Comparison of ENCODE assay signal across 9 mouse cellular contexts in the genomic region with DNA sequence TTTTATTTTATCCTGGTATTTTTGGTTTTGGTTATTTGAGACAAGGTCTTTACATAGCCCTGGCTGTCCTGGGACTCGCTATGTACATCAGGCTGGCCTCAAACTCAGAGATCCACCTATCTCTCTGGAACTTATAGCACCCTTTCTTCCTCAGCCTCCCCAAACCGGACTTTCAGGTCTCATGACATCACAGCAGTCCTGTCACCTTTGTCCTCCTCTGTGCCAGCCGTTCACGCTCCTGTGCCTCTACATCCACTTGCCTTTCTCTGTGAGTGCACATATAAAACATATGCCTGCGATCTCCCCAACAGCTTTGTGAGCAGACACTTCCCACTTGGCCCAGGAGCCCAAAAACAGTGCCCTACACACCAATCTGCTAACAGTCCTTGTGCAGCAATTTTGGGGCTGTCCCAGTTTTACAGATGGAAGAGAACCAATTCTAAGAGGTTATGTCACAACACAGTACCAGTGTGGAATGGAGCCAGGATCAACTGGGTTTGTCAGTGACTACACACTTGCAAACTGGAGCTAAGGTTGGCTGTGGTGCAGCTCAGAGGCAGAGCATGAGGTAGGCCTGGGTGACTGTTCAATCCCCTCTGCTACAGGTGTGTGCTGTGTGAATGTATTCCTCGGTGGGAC. TPM values are rescaled to one million over a fixed set of nuclear protein-coding genes. Genes with fewer than 3 reads are reported as not detected.
DNase-seq lines count a peak whose midpoint lies in the region; ATAC-seq and TF ChIP-seq lines count a peak whose summit lies in the region.
"Had no signal": no experiment of that assay in that cellular context is flagged by ENCODE, and none has a peak within 500 bp of the region (broad histone marks: within the 10 kb centered on the region; RNA-seq: fewer than 3 reads in every experiment).

No protein-coding gene starts in this region.

- no peak overlapping the region for H3K4me2 ChIP-seq in heart, embryonic 13.5 days
- peak overlapping the region; percentile 46 for H3K4me2 ChIP-seq in liver, embryonic 13.5 days
- peak overlapping the region; percentile 48 for H3K4me2 ChIP-seq in stomach, embryonic 16.5 days (ENCODE audit: low read depth, low read length)

- 0 out of 2 replicates have a peak, but pooled peaks cover 8% of the 10 kb centered on the region for H3K36me3 ChIP-seq in heart, embryonic 13.5 days
- H3K36me3 ChIP-seq in hindbrain, embryonic 10.5 days = peaks cover 22% of the 10 kb centered on the region
- H3K36me3 ChIP-seq in liver, embryonic 13.5 days = peaks cover 14% of the 10 kb centered on the region; the same call in 1 of the 2 replicates
- no peaks in the 10 kb centered on the region for H3K36me3 ChIP-seq in stomach, embryonic 16.5 days (ENCODE audit: control insufficient read depth, insufficient read depth, low read length)

- WGBS in heart, embryonic 13.5 days = 80% methylated on average over 6 of the region's 6 CpGs
- WGBS in hindbrain, embryonic 10.5 days = 83% methylated on average over 6 of the region's 6 CpGs
- 73% methylated on average over 6 of the region's 6 CpGs for WGBS in liver, embryonic 13.5 days (ENCODE audit: insufficient replicate concordance)
- 51% methylated on average over 6 of the region's 6 CpGs for WGBS in stomach, embryonic 16.5 days

- no peak for TF ChIP-seq POLR2A in brain, embryonic 14.5 days (IDR thresholded peaks at IDR 0.05; ENCODE audit: borderline replicate concordance, extremely low read depth, insufficient read depth, insufficient read length, poor library complexity, severe bottlenecking)

- H3K27ac ChIP-seq in heart, embryonic 13.5 days (replicated peaks) = peak overlapping the region; percentile 76
- H3K27ac ChIP-seq in hindbrain, embryonic 10.5 days = peak overlapping the region; percentile 74
- H3K27ac ChIP-seq in liver, embryonic 13.5 days = peak overlapping the region; percentile 82
- H3K27ac ChIP-seq in stomach, embryonic 16.5 days (ENCODE audit: low read length) = peak overlapping the region; percentile 97

- peak overlapping the region; percentile 64 for H3K9ac ChIP-seq in heart, embryonic 13.5 days
- H3K9ac ChIP-seq in liver, embryonic 13.5 days = no peak overlapping the region
- H3K9ac ChIP-seq in stomach, embryonic 16.5 days (ENCODE audit: low read length) = peak overlapping the region; percentile 55

- no peak for ATAC-seq in heart, embryonic 13.5 days (ENCODE audit: extremely low read depth, insufficient number of reproducible peaks, low FRiP score, low TSS enrichment)
- ATAC-seq in liver, embryonic 13.5 days (ENCODE audit: low read depth) = no peak
- no peak for ATAC-seq in stomach, embryonic 16.5 days (ENCODE audit: insufficient read depth, low FRiP score)

- no peaks in the 10 kb centered on the region for H3K9me3 ChIP-seq in heart, embryonic 13.5 days
- no peaks in the 10 kb centered on the region for H3K9me3 ChIP-seq in hindbrain, embryonic 10.5 days
- H3K9me3 ChIP-seq in liver, embryonic 13.5 days (replicated peaks) = no peaks in the 10 kb centered on the region
- H3K9me3 ChIP-seq in stomach, embryonic 16.5 days (replicated peaks; ENCODE audit: control insufficient read depth, low read length) = no peaks in the 10 kb centered on the region
- H3K9me3 ChIP-seq: G1E had no signal

- H3K4me1 ChIP-seq in heart, embryonic 13.5 days = peaks cover 62% of the 10 kb centered on the region
- peaks cover 58% of the 10 kb centered on the region for H3K4me1 ChIP-seq in hindbrain, embryonic 10.5 days (replicated peaks)
- peaks cover 70% of the 10 kb centered on the region for H3K4me1 ChIP-seq in liver, embryonic 13.5 days (replicated peaks)
- H3K4me1 ChIP-seq in stomach, embryonic 16.5 days (ENCODE audit: control insufficient read depth, insufficient read depth, low read length) = peaks cover 60% of the 10 kb centered on the region

- H3K4me3 ChIP-seq in heart, embryonic 13.5 days = no peak overlapping the region
- H3K4me3 ChIP-seq in hindbrain, embryonic 10.5 days = no peak overlapping the region
- 0 out of 2 replicates have a peak overlapping the region, but pooled peaks have one; percentile 4 for H3K4me3 ChIP-seq in liver, embryonic 13.5 days (replicated peaks)
- no peak overlapping the region for H3K4me3 ChIP-seq in stomach, embryonic 16.5 days (replicated peaks; ENCODE audit: low read length)

- DNase-seq in heart, postnatal 25 days (ENCODE audit: low spot score) = no peak
- peak; percentile 58 for DNase-seq in brain, embryonic 14.5 days (ENCODE audit: low read depth)
- DNase-seq in hindbrain, embryonic 10.5 days (ENCODE audit: low spot score) = no peak
- DNase-seq in liver, embryonic 13.5 days = no peak
- DNase-seq in gastrocnemius, adult 18-20 months (ENCODE audit: low spot score) = no peak
- DNase-seq in heart, postnatal 14 days = no peak

- no peak for TF ChIP-seq CTCF in brain, embryonic 14.5 days (IDR thresholded peaks at IDR 0.05; ENCODE audit: borderline replicate concordance, extremely low read depth, insufficient read depth, insufficient read length)

- no peaks in the 10 kb centered on the region for H3K27me3 ChIP-seq in heart, embryonic 13.5 days (replicated peaks)
- no peaks in the 10 kb centered on the region for H3K27me3 ChIP-seq in hindbrain, embryonic 10.5 days (ENCODE audit: insufficient read depth, poor library complexity, severe bottlenecking)
- no peaks in the 10 kb centered on the region for H3K27me3 ChIP-seq in liver, embryonic 13.5 days
- no peaks in the 10 kb centered on the region for H3K27me3 ChIP-seq in stomach, embryonic 16.5 days (ENCODE audit: control insufficient read depth, insufficient read depth, low read length)

- intact Hi-C loops in heart, postnatal 25 days (cut with DNase I) = no loop called here
- intact Hi-C loops in heart, postnatal 14 days (cut with DNase I) = no loop called here

RNA-seq across cellular contexts. Expression of a gene that starts 8.8 kb away (rescaled TPM):
- polyA plus RNA-seq in heart, embryonic 13.5 days (2015; fragmentation: Nextera tagmentation; extraction: Ambion mirVana) = 31.3 and 33.8 TPM in 2 replicates
- 10 to 100 TPM; 85.1 to 96.1 TPM for total RNA-seq in heart, postnatal 25 days (2021)
- polyA plus RNA-seq in brain, embryonic 14.5 days (2012; rRNA removed) = 34.1 and 46.0 TPM in 2 replicates
- polyA plus RNA-seq in hindbrain, embryonic 10.5 days (2016; fragmentation: Nextera tagmentation; extraction: Ambion mirVana) = 36.5 and 44.1 TPM in 2 replicates
- 21.2 and 22.5 TPM in 2 replicates for polyA plus RNA-seq in liver, embryonic 13.5 days (2015; fragmentation: Nextera tagmentation; extraction: Ambion mirVana)
- 51.6 and 53.0 TPM in 2 replicates for polyA plus RNA-seq in stomach, embryonic 16.5 days (2015; fragmentation: Nextera tagmentation; extraction: Ambion mirVana)
- 100 to 1,000 TPM; 160 to 163 TPM for total RNA-seq in gastrocnemius, adult 18-20 months (2021)
- total RNA-seq in heart, postnatal 14 days (2021) = 10 to 100 TPM; 87.6 to 91.4 TPM

RNA-seq across cellular contexts. Expression of a gene that starts 16.9 kb away (rescaled TPM):
- polyA plus RNA-seq in heart, embryonic 13.5 days (2015; fragmentation: Nextera tagmentation; extraction: Ambion mirVana) = 12.8 and 14.2 TPM in 2 replicates
- total RNA-seq in heart, postnatal 25 days (2021) = 10 to 100 TPM in 1 of 2 experiments, 1 to 10 TPM in 1; 10.0 to 10.1 TPM
- polyA plus RNA-seq in brain, embryonic 14.5 days (2012; rRNA removed) = 26.0 and 32.0 TPM in 2 replicates
- 23.2 and 24.5 TPM in 2 replicates for polyA plus RNA-seq in hindbrain, embryonic 10.5 days (2016; fragmentation: Nextera tagmentation; extraction: Ambion mirVana)
- polyA plus RNA-seq in liver, embryonic 13.5 days (2015; fragmentation: Nextera tagmentation; extraction: Ambion mirVana) = 13.9 and 14.2 TPM in 2 replicates
- polyA plus RNA-seq in stomach, embryonic 16.5 days (2015; fragmentation: Nextera tagmentation; extraction: Ambion mirVana) = 18.3 and 22.0 TPM in 2 replicates
- total RNA-seq in gastrocnemius, adult 18-20 months (2021) = 10 to 100 TPM; 10.8 to 11.2 TPM
- total RNA-seq in heart, postnatal 14 days (2021) = 10 to 100 TPM; 13.0 to 13.5 TPM

RNA-seq across cellular contexts. Expression of a gene that starts 42.7 kb away (rescaled TPM):
- polyA plus RNA-seq in heart, embryonic 13.5 days (2015; fragmentation: Nextera tagmentation; extraction: Ambion mirVana) = not detected in 2 replicates
- total RNA-seq in heart, postnatal 25 days (2021) = not detected
- 0.05 TPM in 1 of 2 replicates, not detected in the other for polyA plus RNA-seq in brain, embryonic 14.5 days (2012; rRNA removed)
- polyA plus RNA-seq in hindbrain, embryonic 10.5 days (2016; fragmentation: Nextera tagmentation; extraction: Ambion mirVana) = not detected in 2 replicates
- polyA plus RNA-seq in liver, embryonic 13.5 days (2015; fragmentation: Nextera tagmentation; extraction: Ambion mirVana) = 0.13 TPM in 1 of 2 replicates, not detected in the other
- 0.08 TPM in 1 of 2 replicates, not detected in the other for polyA plus RNA-seq in stomach, embryonic 16.5 days (2015; fragmentation: Nextera tagmentation; extraction: Ambion mirVana)
- total RNA-seq in gastrocnemius, adult 18-20 months (2021) = not detected
- total RNA-seq in heart, postnatal 14 days (2021) = not detected
- total RNA-seq: G1E had no signal
- polyA plus RNA-seq: G1E had no signal

RNA-seq across cellular contexts. Expression of a gene that starts 52.7 kb away (rescaled TPM):
- 39.7 and 43.7 TPM in 2 replicates for polyA plus RNA-seq in heart, embryonic 13.5 days (2015; fragmentation: Nextera tagmentation; extraction: Ambion mirVana)
- total RNA-seq in heart, postnatal 25 days (2021) = 10 to 100 TPM; 17.2 TPM
- polyA plus RNA-seq in brain, embryonic 14.5 days (2012; rRNA removed) = 58.5 and 74.2 TPM in 2 replicates
- polyA plus RNA-seq in hindbrain, embryonic 10.5 days (2016; fragmentation: Nextera tagmentation; extraction: Ambion mirVana) = 60.2 and 66.0 TPM in 2 replicates
- 119 TPM in 2 replicates for polyA plus RNA-seq in liver, embryonic 13.5 days (2015; fragmentation: Nextera tagmentation; extraction: Ambion mirVana)
- 97.5 and 102 TPM in 2 replicates for polyA plus RNA-seq in stomach, embryonic 16.5 days (2015; fragmentation: Nextera tagmentation; extraction: Ambion mirVana)
- total RNA-seq in gastrocnemius, adult 18-20 months (2021) = 10 to 100 TPM; 12.9 to 16.2 TPM
- 10 to 100 TPM; 22.2 to 22.6 TPM for total RNA-seq in heart, postnatal 14 days (2021)
